Mouse (Mus musculus) bone marrow macrophage, adult 2 months (primary cell): ENCODE data around the gene Amigo2. TPM values are rescaled to one million over a fixed set of nuclear protein-coding genes. Genes with fewer than 3 reads are reported as not detected.
A peak's percentile ranks its signal among the peaks of the same experiment; 100 is the strongest.

ENCODE experiments used
- H3K27ac ChIP-seq: 2 replicates; pipeline ENCODE4 v1.5.1; 2012; ENCODE audit warnings: low read depth, low read length; ENCODE audit not compliant: insufficient read depth
- H3K4me1 ChIP-seq: 2 replicates; pipeline ENCODE4 v1.6.1; 2012; ENCODE audit warnings: low read length; ENCODE audit not compliant: control insufficient read depth, insufficient read depth
- H3K4me3 ChIP-seq: 2 replicates; pipeline ENCODE4 v1.5.1; 2012; ENCODE audit warnings: mild to moderate bottlenecking, low read length, moderate library complexity; ENCODE audit not compliant: insufficient read depth
- CTCF ChIP-seq: IDR thresholded peaks from 2 replicates; pipeline ENCODE4 v1.5.1; 2012; ENCODE audit warnings: low read depth, mild to moderate bottlenecking, low read length, moderate library complexity
- POLR2A ChIP-seq: IDR thresholded peaks from 2 replicates; pipeline ENCODE4 v1.6.1; 2012; ENCODE audit warnings: mild to moderate bottlenecking, low read depth, low read length, borderline replicate concordance
- polyA plus RNA-seq: library from polyadenylated mRNA; stranded (reverse); fragments of >200 nt; gene quantifications from 2 replicates; pipeline ENCODE4 v1.2.4, GENCODE M21; 2012; ENCODE audit not compliant: missing spikeins, insufficient read depth, insufficient read length

Amigo2 gene
- polyA plus RNA-seq: not detected in 2 replicates

DNA sequence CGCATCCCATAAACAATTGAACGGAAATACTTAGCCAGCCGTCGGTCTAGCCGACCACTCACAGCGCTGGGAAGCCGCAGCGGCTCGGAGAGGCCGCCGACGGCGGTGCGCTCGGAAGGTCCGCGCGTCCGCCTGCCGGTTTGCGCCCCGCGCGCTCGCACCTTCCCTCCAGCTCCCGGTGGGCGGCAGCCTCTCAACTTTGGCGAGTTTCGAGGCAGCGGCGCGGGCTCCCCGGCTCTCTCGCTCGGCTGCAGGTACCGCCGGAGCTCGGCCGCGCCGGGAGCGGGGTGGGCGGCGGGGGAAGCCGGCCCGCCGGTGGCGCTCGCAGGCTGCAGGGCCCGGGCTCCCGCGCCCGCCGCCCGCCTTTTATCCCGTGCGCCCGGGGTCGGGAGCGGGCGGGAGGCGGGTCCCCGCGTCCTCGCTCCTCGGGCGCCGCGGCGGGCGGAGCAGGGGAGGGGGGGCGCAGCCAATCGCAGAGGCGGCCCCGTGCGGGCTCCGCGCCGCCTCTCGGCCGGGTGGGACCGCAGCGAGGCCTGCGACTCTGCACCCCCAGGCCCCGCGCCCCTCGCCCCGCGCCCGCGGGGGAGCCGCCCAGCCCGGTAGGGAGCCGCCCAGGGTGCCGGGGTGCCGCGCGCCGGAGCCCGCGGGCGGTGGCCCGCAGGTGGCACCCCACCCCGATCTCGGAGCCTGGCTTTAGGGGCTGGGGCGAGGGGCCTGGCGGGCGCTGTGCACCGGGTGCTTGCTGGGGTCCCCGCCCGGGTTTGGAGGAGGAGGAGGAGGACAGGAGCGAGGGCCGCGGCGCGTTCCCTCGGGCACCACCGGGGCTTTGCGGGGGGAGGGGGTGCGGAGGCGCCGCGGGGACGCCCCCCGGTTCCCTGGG is at the start of gene Amigo2, which contains the start of gene Pced1b:
Gene Amigo2 (minus strand): TSS at position 377 of the 880 bp plus-strand sequence.
Gene Pced1b (plus strand): TSS at position 197 of the 880 bp plus-strand sequence.
- Histone ChIP-seq H3K4me3 (peak within 1 kb of the TSS; percentile 45), H3K4me1 (no peaks in the 10 kb centered on the region), H3K27ac (no peak within 1 kb of the TSS)
- no peak for TF ChIP-seq POLR2A
- TF ChIP-seq CTCF: no peak

GRCm38 (mm10) chr15:97291291-97292050 is 44.4 kb upstream of the Amigo2 start:
- Histone ChIP-seq H3K4me3 (no peak overlapping the region), H3K4me1 (no peaks in the 10 kb centered on the region), H3K27ac (no peak overlapping the region)
- TF ChIP-seq CTCF (no peak), POLR2A (no peak)

DNA sequence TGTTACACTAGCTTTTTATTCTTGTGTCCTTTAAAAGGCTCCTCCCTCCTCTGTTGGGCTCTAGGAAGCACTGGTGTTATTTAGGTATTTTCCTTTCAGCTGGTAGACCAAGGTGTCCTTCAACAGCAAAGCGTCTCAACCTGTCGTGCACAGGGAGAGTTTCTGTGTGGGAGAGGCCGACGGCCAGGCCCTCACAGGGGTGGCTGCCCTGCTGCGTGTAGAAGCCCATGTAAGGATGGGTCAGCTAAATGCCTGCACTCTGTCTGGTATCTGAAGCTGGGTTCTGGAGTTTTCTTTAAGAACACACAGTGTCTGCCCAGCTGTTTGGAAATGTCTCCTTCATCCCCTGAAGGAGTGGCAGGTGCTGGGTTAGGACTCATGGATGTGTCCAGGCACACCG is 43.3 kb upstream of the Amigo2 start:
- Histone ChIP-seq H3K27ac (no peak overlapping the region), H3K4me1 (no peaks in the 10 kb centered on the region), H3K4me3 (no peak overlapping the region)
- TF ChIP-seq POLR2A: no peak
- no peak for TF ChIP-seq CTCF

- Histone ChIP-seq H3K4me1 (no peaks in the 10 kb centered on the region), H3K4me3 (no peak overlapping the region), H3K27ac (no peak overlapping the region)
- TF ChIP-seq CTCF (no peak), POLR2A (no peak)
Observed at GRCm38 (mm10) chr15:97289176-97289575, 42.1 kb upstream of the Amigo2 start.

GRCm38 (mm10) chr15:97288690-97289089 is 41.6 kb upstream of the Amigo2 start:
- TF ChIP-seq POLR2A (no peak), CTCF (no peak)

DNA sequence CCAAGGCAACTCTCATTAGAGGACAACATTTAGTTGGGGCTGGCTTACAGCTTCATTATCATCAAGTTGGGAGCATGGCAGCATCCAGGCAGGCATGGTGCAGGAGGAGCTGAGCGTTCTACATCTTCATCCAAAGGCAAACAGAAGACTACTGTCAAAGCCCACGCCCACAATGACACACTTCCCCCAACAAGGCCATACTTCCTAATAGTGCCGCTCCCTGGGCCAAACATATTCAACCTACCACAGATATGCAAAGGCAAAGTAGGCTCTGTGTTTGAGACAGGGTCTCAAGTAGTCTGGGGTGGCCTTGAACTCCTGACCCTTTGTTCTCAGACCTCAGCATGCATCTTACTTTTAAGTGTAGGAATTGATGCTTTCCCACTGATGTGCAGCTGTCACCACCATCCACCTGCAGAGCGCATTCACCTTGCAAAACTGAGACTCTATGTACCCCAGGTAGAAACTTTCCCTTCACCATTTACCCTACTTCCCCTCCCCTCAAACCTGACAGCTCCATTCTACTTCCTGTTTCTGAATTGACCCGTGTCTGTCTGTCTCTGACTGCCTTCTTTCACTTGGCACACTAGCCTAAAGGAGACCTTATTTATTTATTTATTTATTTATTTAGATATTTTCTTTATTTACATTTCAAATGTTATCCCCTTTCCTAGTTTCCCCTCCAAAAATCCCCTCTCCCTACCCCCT is 40.5 kb upstream of the Amigo2 start:
- Histone ChIP-seq H3K4me3 (no peak overlapping the region), H3K27ac (no peak overlapping the region), H3K4me1 (no peaks in the 10 kb centered on the region)
- TF ChIP-seq POLR2A: no peak
- TF ChIP-seq CTCF: no peak

More at GRCm38 (mm10) chr15:97288690-97289089, 41.6 kb upstream of the Amigo2 start:
- Histone ChIP-seq H3K4me1 (no peaks in the 10 kb centered on the region), H3K4me3 (no peak overlapping the region), H3K27ac (no peak overlapping the region)

GRCm38 (mm10) chr15:97286731-97287130 is 39.6 kb upstream of the Amigo2 start:
- Histone ChIP-seq H3K4me3 (no peak overlapping the region), H3K27ac (no peak overlapping the region), H3K4me1 (no peaks in the 10 kb centered on the region)
- TF ChIP-seq CTCF (no peak), POLR2A (no peak)

GRCm38 (mm10) chr15:97285665-97286212 is 38.7 kb upstream of the Amigo2 start:
- TF ChIP-seq POLR2A (no peak), CTCF (no peak)
- Histone ChIP-seq H3K4me3 (no peak overlapping the region), H3K4me1 (no peaks in the 10 kb centered on the region), H3K27ac (no peak overlapping the region)

DNA sequence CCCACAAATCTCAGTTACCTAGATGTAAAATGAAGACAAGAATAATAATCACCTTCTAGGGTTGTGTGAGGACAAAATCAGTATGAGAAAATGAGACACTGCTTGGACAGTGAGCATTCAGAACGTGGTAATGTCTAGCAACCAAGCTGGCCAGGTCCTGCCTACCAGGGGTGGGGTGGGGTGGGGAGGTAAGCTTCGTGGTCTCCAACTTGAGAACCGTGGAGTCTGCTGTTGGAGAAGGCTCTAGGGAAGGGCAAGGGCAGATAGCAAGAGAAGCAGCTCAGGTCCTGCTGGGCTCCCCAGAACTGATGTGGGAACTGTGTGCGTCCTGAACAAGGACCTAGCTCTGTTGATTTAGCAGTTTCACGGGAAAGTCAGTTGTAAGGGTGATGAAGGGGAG is 37.1 kb upstream of the Amigo2 start:
- Histone ChIP-seq H3K4me1 (no peaks in the 10 kb centered on the region), H3K27ac (no peak overlapping the region), H3K4me3 (no peak overlapping the region)
- TF ChIP-seq CTCF (no peak), POLR2A (no peak)
